Mouse (Mus musculus): ENCODE measurements around the gene Shisa8. TPM values are rescaled to one million over a fixed set of nuclear protein-coding genes. Genes with fewer than 3 reads are reported as not detected.
A peak's percentile ranks its signal among the peaks of the same experiment; 100 is the strongest.

Shisa8 gene
- polyA plus RNA-seq, 1 experiment from 2014 or later = 0.31 TPM

DNA sequence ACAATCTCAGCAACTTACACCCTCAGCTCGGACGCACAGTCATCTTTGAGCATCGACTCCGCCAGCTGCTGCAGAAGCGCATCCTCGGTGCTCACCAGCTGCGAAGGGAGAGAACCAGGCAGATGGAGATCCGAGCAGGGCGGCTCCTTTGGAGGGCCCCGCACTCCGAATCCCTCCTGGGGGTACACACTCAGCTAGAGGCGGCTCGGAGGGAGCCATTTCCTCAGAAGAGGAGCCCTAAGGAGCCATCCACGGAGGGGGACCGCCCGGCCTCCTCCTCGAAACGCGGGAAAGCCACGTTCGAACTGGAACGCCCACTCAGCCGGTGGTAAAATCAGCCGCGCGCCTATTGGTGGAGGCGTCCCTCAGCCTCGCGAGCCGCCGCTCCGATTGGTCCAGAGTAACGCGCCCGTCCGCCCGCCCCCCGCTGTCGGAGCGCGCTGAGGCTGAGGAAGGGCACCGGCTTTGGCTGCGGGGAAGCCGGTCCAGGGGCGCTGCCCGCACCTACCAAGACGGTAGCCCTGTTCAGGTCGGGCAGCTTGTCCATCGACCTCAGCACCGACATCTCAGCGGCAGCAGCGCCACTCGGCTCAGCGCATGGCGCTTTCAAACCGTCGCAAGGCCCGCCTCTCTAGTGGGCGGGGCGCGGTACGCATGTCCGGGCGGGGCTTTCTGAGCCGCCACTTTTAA is 31.6 kb upstream of the Shisa8 start, which contains the start of gene Cenpm:
Gene Cenpm, minus strand, starts transcription at position 634 of the 690 bp plus-strand sequence.
- peak within 1 kb of the TSS; percentile 61 for H3K4me2 ChIP-seq (ENCODE audit: low read depth, severe bottlenecking)
- peak; percentile 94 for DNase-seq (ENCODE audit: low spot score)
- H3K9ac ChIP-seq (ENCODE audit: low read length) = peak within 1 kb of the TSS; percentile 75
- ATAC-seq (ENCODE audit: insufficient number of reproducible peaks, low FRiP score, low TSS enrichment, low read depth) = peak; percentile 94
- H3K4me3 ChIP-seq (ENCODE audit: low read depth, low read length) = peak within 1 kb of the TSS; percentile 74
- H3K9me3 ChIP-seq (ENCODE audit: control insufficient read depth, low read length) = no peaks in the 10 kb centered on the region
- peak within 1 kb of the TSS; percentile 80 for H3K27ac ChIP-seq (replicated peaks; ENCODE audit: low read depth, low read length)
- WGBS = under 1% methylated on average over 65 of the region's 65 CpGs
- no peaks in the 10 kb centered on the region; the same call in 1 of the 2 replicates for H3K4me1 ChIP-seq (ENCODE audit: control insufficient read depth, insufficient read depth, low read length)
- H3K27me3 ChIP-seq (ENCODE audit: control insufficient read depth, insufficient read depth, low read length) = no peaks in the 10 kb centered on the region
- no peaks in the 10 kb centered on the region for H3K36me3 ChIP-seq (ENCODE audit: control insufficient read depth, insufficient read depth, low read length)

DNA sequence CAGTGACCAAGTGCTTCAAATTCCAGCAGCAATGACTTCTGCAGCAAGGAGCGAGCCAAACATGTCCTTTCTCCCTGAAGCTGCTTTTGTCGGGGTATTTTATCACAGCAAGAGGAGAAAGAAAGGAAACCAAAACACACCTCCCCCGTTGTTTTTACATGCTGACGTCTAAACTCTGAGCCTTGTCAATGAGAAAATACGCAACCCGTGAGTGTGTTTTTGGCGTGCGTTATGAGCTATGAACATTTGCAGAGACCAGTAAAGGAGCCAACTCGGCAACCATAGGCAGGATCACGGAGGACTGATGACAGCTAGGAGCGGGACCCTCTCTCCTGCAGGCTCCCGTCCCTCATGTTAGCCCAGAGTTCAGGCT is 31.1 kb upstream of the Shisa8 start:
- H3K4me1 ChIP-seq (ENCODE audit: control insufficient read depth, insufficient read depth, low read length) = no peaks in the 10 kb centered on the region; the same call in 1 of the 2 replicates
- no peaks in the 10 kb centered on the region for H3K9me3 ChIP-seq (ENCODE audit: control insufficient read depth, low read length)
- H3K4me2 ChIP-seq (ENCODE audit: low read depth, severe bottlenecking) = peak overlapping the region; percentile 61
- no peak overlapping the region for H3K27ac ChIP-seq (replicated peaks; ENCODE audit: low read depth, low read length)
- DNase-seq (ENCODE audit: low spot score) = no peak
- 9% methylated on average over 12 of the region's 12 CpGs for WGBS
- H3K36me3 ChIP-seq (ENCODE audit: control insufficient read depth, insufficient read depth, low read length) = no peaks in the 10 kb centered on the region
- H3K27me3 ChIP-seq (ENCODE audit: control insufficient read depth, insufficient read depth, low read length) = no peaks in the 10 kb centered on the region
- H3K9ac ChIP-seq (ENCODE audit: low read length) = peak overlapping the region; percentile 75
- peak overlapping the region; percentile 74 for H3K4me3 ChIP-seq (ENCODE audit: low read depth, low read length)
- peak; percentile 18; the same call in 1 of the 2 replicates for ATAC-seq (ENCODE audit: insufficient number of reproducible peaks, low FRiP score, low TSS enrichment, low read depth)

DNA sequence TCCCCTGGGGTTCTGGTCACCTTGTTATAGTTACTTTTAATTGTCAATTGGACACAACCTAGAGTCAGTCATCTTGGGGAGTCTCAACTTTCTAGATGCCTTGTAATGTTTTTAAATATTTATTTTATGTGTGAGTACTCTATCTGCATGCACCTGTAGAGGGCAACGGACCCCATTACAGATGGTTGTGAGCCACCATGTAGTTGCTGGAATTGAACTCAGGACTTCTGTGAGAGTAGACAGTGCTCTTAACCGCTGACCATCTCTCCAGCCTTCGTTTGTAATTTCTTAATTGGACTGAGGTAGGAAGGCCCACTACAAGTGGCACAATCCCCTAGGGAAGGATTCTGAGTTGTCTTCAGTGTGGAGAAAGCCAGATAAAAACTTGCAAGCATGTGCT is 30.7 kb upstream of the Shisa8 start:
- no peaks in the 10 kb centered on the region for H3K9me3 ChIP-seq (ENCODE audit: control insufficient read depth, low read length)
- H3K36me3 ChIP-seq (ENCODE audit: control insufficient read depth, insufficient read depth, low read length) = no peaks in the 10 kb centered on the region
- no peaks in the 10 kb centered on the region for H3K27me3 ChIP-seq (ENCODE audit: control insufficient read depth, insufficient read depth, low read length)
- no peak for DNase-seq (ENCODE audit: low spot score)
- peak overlapping the region; percentile 61 for H3K4me2 ChIP-seq (ENCODE audit: low read depth, severe bottlenecking)
- H3K9ac ChIP-seq (ENCODE audit: low read length) = no peak overlapping the region
- no peak overlapping the region for H3K27ac ChIP-seq (replicated peaks; ENCODE audit: low read depth, low read length)
- no peak for ATAC-seq (ENCODE audit: insufficient number of reproducible peaks, low FRiP score, low TSS enrichment, low read depth)
- no peaks in the 10 kb centered on the region; the same call in 1 of the 2 replicates for H3K4me1 ChIP-seq (ENCODE audit: control insufficient read depth, insufficient read depth, low read length)
- 75% methylated on average over 3 of the region's 3 CpGs for WGBS
- peak overlapping the region; percentile 74 for H3K4me3 ChIP-seq (ENCODE audit: low read depth, low read length)

DNA sequence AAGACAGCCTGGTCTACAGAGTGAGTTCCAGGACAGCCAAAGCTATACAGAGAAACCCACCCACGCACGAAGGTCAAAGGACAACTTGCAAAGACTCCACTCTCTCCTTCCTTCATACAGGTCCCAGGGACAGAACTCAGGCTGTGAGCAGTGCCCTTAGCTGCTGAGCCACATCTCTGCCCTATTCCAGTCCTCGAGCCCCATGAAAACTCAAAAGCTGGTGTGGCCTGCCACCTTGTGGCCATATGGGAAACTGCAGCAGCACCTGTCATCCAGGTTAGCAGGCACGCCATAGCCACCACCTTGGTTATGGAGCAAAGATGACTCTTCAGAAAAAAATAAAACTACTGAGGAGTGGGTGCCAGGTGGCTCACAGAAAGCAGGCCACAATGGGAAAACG is 23.9 kb upstream of the Shisa8 start:
- peak; percentile 90 for DNase-seq (ENCODE audit: low spot score)
- H3K9ac ChIP-seq (ENCODE audit: low read length) = no peak overlapping the region
- no peaks in the 10 kb centered on the region for H3K4me1 ChIP-seq (ENCODE audit: control insufficient read depth, insufficient read depth, low read length)
- 22% methylated on average over 5 of the region's 5 CpGs for WGBS
- no peaks in the 10 kb centered on the region for H3K27me3 ChIP-seq (ENCODE audit: control insufficient read depth, insufficient read depth, low read length)
- no peaks in the 10 kb centered on the region for H3K9me3 ChIP-seq (ENCODE audit: control insufficient read depth, low read length)
- no peak overlapping the region for H3K4me3 ChIP-seq (ENCODE audit: low read depth, low read length)
- no peaks in the 10 kb centered on the region for H3K36me3 ChIP-seq (ENCODE audit: control insufficient read depth, insufficient read depth, low read length)
- no peak for ATAC-seq (ENCODE audit: insufficient number of reproducible peaks, low FRiP score, low TSS enrichment, low read depth)
- no peak overlapping the region for H3K27ac ChIP-seq (replicated peaks; ENCODE audit: low read depth, low read length)
- no peak overlapping the region for H3K4me2 ChIP-seq (ENCODE audit: low read depth, severe bottlenecking)

DNA sequence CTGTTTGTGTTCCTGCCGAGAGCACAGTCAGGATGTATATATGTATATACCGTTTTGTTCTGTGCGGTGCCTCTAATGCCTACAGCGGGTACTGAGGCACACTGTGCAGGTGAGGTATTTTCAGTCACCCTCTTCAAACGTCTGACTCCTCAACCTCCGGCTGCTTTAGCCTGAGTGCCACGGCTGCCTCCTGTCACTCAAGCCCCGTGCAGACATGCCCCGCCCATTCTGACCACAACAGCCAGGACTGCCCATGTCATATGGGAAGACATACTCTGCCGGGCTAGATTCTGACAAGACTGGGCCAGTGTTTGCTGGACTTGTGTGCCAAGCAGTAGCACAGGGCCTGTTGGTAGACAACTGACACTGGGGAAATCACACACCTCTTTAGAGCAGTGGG is 23.0 kb upstream of the Shisa8 start:
- WGBS = 79% methylated on average over 10 of the region's 10 CpGs
- no peak overlapping the region for H3K27ac ChIP-seq (replicated peaks; ENCODE audit: low read depth, low read length)
- no peak overlapping the region for H3K4me2 ChIP-seq (ENCODE audit: low read depth, severe bottlenecking)
- H3K4me3 ChIP-seq (ENCODE audit: low read depth, low read length) = no peak overlapping the region
- no peaks in the 10 kb centered on the region for H3K36me3 ChIP-seq (ENCODE audit: control insufficient read depth, insufficient read depth, low read length)
- DNase-seq (ENCODE audit: low spot score) = no peak
- no peak for ATAC-seq (ENCODE audit: insufficient number of reproducible peaks, low FRiP score, low TSS enrichment, low read depth)
- H3K27me3 ChIP-seq (ENCODE audit: control insufficient read depth, insufficient read depth, low read length) = no peaks in the 10 kb centered on the region
- no peaks in the 10 kb centered on the region for H3K9me3 ChIP-seq (ENCODE audit: control insufficient read depth, low read length)
- no peak overlapping the region for H3K9ac ChIP-seq (ENCODE audit: low read length)
- H3K4me1 ChIP-seq (ENCODE audit: control insufficient read depth, insufficient read depth, low read length) = no peaks in the 10 kb centered on the region

DNA sequence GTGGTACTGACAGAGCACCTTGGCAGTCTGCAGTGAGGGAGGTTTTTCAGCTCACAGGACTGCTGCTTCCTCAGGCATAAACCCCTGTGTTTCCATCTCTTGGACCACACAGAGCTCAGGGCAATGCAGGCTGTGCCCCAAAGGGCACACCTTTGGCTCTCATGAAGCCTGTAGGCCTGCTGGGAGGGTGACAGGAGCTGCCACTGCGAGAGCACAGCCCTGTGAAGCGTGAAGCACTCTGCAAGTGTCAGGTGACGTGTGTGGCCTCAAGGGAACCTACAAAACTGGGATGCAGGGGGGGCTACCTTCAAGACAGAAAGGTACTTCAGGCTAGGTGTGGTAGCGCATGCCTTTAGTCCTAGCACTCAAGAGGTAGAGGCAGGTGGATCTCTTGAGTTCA is 20.0 kb upstream of the Shisa8 start:
- no peak for DNase-seq (ENCODE audit: low spot score)
- no peak overlapping the region for H3K9ac ChIP-seq (ENCODE audit: low read length)
- H3K4me2 ChIP-seq (ENCODE audit: low read depth, severe bottlenecking) = no peak overlapping the region
- H3K9me3 ChIP-seq (ENCODE audit: control insufficient read depth, low read length) = no peaks in the 10 kb centered on the region
- H3K27me3 ChIP-seq (ENCODE audit: control insufficient read depth, insufficient read depth, low read length) = no peaks in the 10 kb centered on the region
- no peak overlapping the region for H3K4me3 ChIP-seq (ENCODE audit: low read depth, low read length)
- ATAC-seq (ENCODE audit: insufficient number of reproducible peaks, low FRiP score, low TSS enrichment, low read depth) = no peak
- H3K36me3 ChIP-seq (ENCODE audit: control insufficient read depth, insufficient read depth, low read length) = no peaks in the 10 kb centered on the region
- 66% methylated on average over 4 of the region's 4 CpGs for WGBS
- H3K27ac ChIP-seq (replicated peaks; ENCODE audit: low read depth, low read length) = no peak overlapping the region
- H3K4me1 ChIP-seq (ENCODE audit: control insufficient read depth, insufficient read depth, low read length) = no peaks in the 10 kb centered on the region

DNA sequence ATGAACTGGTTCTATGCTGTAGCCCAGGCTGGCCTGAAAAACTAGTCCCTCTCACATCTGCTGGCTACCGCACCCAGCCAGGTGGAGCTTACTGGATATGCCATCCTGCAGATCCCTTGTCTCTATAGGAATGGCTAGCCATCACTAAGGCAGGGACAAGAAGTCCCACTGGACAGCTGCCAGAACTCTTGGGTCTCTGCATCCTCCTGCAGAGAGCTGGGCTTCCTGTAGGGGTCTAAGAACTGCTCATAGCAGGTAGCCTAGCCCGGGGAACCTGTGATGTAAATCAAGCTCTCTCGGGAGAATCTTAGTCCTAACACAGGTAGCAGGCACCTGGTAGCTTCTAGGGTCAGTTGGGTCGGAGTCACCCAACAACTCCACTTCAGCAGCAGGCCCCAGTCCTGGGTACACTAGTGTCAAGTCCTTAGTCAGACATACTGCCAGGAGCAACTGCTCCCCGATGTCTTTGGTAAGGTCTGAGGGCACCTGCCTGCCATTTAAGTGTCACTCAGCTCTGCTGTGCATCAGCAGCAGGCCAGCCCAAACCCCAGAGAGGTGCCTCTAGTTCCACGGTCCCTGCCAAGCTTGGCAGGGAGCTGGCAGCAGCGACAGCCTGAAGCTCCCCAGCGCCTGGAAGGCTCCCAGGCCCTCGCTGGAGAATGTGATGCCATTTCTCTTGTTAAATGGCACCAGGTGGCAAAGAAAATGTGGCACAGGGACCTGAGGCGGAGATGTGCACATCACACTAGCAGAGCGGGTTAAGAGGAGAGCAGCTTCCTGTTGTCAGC is 19.2 kb upstream of the Shisa8 start:
- H3K9me3 ChIP-seq (ENCODE audit: control insufficient read depth, low read length) = no peaks in the 10 kb centered on the region
- no peaks in the 10 kb centered on the region for H3K4me1 ChIP-seq (ENCODE audit: control insufficient read depth, insufficient read depth, low read length)
- H3K27me3 ChIP-seq (ENCODE audit: control insufficient read depth, insufficient read depth, low read length) = no peaks in the 10 kb centered on the region
- H3K4me3 ChIP-seq (ENCODE audit: low read depth, low read length) = no peak overlapping the region
- no peak overlapping the region for H3K4me2 ChIP-seq (ENCODE audit: low read depth, severe bottlenecking)
- 70% methylated on average over 11 of the region's 11 CpGs for WGBS
- H3K36me3 ChIP-seq (ENCODE audit: control insufficient read depth, insufficient read depth, low read length) = no peaks in the 10 kb centered on the region
- no peak overlapping the region for H3K9ac ChIP-seq (ENCODE audit: low read length)
- no peak overlapping the region for H3K27ac ChIP-seq (replicated peaks; ENCODE audit: low read depth, low read length)
- DNase-seq (ENCODE audit: low spot score) (no peak), ATAC-seq (ENCODE audit: insufficient number of reproducible peaks, low FRiP score, low TSS enrichment, low read depth) (no peak)

DNA sequence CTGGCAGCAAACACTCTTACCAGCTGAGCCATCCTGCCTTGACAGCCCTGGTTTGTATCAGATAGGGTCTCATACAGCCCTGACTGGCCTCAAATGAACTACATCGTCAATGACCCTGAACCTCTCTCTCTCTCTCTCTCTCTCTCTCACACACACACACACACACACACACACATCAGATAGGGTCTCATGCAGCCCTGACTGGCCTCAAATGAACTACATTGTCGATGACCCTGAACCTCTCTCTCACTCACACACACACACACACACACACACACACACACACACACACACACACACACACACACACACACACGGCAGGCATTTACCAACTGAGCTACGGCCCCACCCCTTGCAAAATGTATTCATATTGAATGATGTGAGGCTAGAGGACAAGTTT is 18.5 kb upstream of the Shisa8 start:
- no peak for ATAC-seq (ENCODE audit: insufficient number of reproducible peaks, low FRiP score, low TSS enrichment, low read depth)
- no peaks in the 10 kb centered on the region for H3K36me3 ChIP-seq (ENCODE audit: control insufficient read depth, insufficient read depth, low read length)
- no peaks in the 10 kb centered on the region for H3K9me3 ChIP-seq (ENCODE audit: control insufficient read depth, low read length)
- DNase-seq (ENCODE audit: low spot score) = no peak
- H3K27ac ChIP-seq (replicated peaks; ENCODE audit: low read depth, low read length) = no peak overlapping the region
- no peaks in the 10 kb centered on the region for H3K27me3 ChIP-seq (ENCODE audit: control insufficient read depth, insufficient read depth, low read length)
- H3K4me1 ChIP-seq (ENCODE audit: control insufficient read depth, insufficient read depth, low read length) = no peaks in the 10 kb centered on the region
- H3K4me2 ChIP-seq (ENCODE audit: low read depth, severe bottlenecking) = no peak overlapping the region
- H3K9ac ChIP-seq (ENCODE audit: low read length) = no peak overlapping the region
- no peak overlapping the region for H3K4me3 ChIP-seq (ENCODE audit: low read depth, low read length)
- WGBS = 96% methylated on average over 4 of the region's 4 CpGs
